Mouse (Mus musculus) thymus, adult 2 months (tissue): ENCODE results near the gene Bex4.

Experiments used
- CTCF ChIP-seq: fragments of 200-500 bp; IDR thresholded peaks from 2 replicates; pipeline ENCODE4 v1.5.1; 2012; ENCODE audit warnings: mild to moderate bottlenecking, control low read depth, low read length, moderate library complexity, borderline replicate concordance; ENCODE audit not compliant: control insufficient read depth, poor library complexity, insufficient read depth; ENCODE audit errors: extremely low read depth
- POLR2A ChIP-seq: fragments of 200-500 bp; IDR thresholded peaks from 2 replicates; pipeline ENCODE4 v1.6.1; 2012; ENCODE audit warnings: mild to moderate bottlenecking, low read length, control low read depth, moderate library complexity; ENCODE audit not compliant: control insufficient read depth, poor library complexity, insufficient read depth; ENCODE audit errors: extremely low read depth

DNA sequence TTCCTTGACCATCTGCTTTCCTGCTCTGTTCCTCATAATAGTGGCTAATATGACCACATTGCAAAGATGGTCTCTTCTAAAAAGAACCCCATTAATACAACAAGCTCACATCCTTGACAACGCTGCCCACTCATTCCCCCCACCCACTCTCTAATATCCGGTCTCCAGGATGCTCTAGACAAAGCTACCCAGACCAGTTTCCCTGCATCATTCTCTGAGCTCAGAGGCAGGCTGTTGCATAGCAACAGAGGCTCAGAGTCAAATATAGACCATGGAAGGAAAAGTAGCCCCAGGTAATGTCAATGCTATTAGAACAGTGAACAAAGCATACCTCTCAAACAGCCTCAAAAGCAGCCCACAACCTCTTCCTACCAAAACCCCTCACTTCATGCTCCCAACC lies 44.4 kb upstream of the Bex4 start:
- TF ChIP-seq CTCF (no peak), POLR2A (no peak)
